Mouse (Mus musculus) bone marrow, adult 2 months (tissue): ENCODE results near the gene Lcn12.

Source experiments
- CTCF ChIP-seq: fragments of 200-500 bp; IDR thresholded peaks from 2 replicates; pipeline ENCODE4 v1.5.1; 2011; ENCODE audit warnings: low read length, control low read depth; ENCODE audit not compliant: control insufficient read depth, insufficient read depth
- POLR2A ChIP-seq: fragments of 200-500 bp; IDR thresholded peaks from 2 replicates; pipeline ENCODE4 v1.6.1; 2011; ENCODE audit warnings: low read depth, mild to moderate bottlenecking, control low read depth, low read length, borderline replicate concordance; ENCODE audit not compliant: control insufficient read depth

- TF ChIP-seq CTCF (no peak), POLR2A (no peak)
These were observed 14.0 kb downstream of the Lcn12 start for GRCm38 (mm10) chr2:25479551-25480311.
